Mouse (Mus musculus) thymus, postnatal 0 days (tissue): ENCODE data around the gene Hrg. TPM values are rescaled to one million over a fixed set of nuclear protein-coding genes. Genes with fewer than 3 reads are reported as not detected.
"Not testable (repeated sequence)": the region's sequence is repeated elsewhere in the genome, so short reads cannot be mapped to it uniquely, and the experiment has no call there.

ENCODE experiments used
- DNase-seq: peaks from one replicate; pipeline ENCODE4 v3.0.0-alpha.2; 2015; ENCODE audit warnings: low spot score
- polyA plus RNA-seq: library from polyadenylated mRNA; unstranded; fragments of >200 nt; fragmentation: Nextera tagmentation; extraction: Ambion mirVana; gene quantifications from 2 replicates; pipeline ENCODE4 v1.2.1, GENCODE M21; 2015

Gene Hrg
- not detected in 2 replicates for polyA plus RNA-seq

DNA sequence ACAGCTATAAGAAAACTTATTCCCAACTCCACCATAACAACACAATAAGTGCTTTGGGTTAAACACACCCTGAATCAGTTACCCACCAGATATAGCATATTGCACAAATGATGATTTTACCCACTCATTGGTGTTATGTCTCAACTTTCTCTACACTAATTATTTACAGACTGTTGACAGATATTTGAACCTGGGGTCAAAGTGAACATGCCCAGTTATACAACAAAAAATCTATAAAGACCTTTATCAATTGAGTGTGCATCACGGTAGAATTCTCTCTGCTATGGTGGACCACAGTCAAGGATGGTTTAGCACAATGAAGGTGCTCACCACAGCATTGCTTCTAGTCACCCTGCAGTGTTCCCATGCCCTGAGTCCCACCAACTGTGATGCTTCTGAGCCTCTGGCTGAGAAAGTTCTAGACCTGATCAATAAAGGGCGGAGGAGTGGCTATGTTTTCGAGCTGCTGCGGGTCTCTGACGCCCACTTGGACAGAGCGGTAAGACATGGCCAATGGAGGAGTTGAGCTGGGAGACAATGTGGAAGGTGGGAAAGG, at the start of gene Hrg:
Hrg (plus strand) TSS at position 233 of the 556 bp plus-strand sequence.
- DNase-seq: no peak

DNA sequence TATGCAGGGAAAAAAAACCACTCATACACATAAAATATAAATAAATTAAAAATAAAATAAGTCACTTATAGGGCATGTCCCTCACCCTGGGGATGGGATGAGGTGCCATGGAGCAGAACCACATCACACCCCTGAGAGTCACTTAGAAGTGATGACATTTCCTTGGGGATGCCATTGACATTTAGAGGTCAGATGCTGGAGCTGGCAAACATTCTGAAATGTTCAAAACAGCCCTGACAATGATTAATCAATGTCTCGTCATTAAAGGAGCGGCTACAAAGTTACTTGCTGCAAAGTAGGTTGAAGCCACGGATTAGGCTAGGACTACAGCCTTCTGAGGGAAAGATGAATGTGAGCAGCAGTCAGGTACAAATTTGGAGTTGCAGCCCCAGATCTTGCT, 49.5 kb upstream of the Hrg start:
- no peak for DNase-seq

DNA sequence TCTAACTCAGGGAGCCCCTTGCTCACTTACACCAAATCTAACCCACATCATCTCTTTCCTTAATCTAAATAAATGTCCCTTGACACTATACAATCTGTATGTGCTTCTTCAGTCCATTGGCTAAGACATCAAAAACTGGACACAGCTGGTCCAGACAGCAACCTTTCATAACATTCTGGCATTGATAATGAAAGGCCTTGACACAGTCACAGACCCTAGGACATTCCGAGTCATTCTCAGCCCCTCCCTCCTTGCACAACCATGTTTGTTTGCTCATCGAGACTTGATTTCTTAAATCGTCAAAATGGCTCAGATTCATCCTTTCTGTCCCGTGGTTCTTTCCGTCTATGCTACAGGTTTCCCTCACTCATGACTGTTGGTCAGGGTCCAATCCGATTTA, 41.6 kb upstream of the Hrg start:
- no peak for DNase-seq

DNA sequence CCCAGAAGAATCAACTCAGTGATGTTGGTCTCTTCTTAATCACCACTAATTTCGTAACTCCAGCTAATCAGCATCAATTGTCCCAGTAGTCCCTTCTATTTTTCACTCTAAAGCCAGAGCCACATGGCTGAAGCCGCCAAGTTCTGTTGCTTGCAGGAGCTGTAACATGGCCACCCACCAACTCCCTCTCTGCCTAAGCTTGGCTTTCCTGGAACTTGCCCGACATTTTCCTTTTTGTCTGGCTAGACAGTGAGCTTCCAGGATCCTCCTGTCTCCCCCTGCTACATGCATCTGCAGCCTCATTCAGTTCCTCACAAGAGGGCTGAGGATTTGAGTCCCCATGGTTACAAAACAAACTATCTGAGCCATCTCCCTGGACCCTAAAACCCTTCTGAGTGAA, 38.9 kb upstream of the Hrg start:
- DNase-seq: no peak

DNA sequence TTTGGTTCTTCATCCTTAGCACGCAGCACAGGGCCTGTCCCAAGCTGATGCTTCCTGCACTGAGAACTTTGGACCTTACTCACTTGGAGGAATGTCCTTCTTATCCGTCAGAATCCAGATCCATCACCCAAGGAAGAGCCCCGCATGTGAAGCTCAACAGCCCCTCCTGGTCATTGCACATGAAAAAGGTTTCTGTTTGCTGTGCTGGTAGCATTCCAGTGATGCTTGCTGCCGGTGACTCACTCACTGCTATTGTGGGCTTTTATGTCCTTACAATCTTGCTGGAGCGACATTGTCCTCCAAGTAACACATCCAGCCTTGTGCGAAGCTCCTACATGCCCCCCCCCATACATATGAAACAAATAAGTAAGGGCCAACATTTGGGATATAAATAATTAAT, 38.0 kb upstream of the Hrg start:
- DNase-seq: no peak

DNA sequence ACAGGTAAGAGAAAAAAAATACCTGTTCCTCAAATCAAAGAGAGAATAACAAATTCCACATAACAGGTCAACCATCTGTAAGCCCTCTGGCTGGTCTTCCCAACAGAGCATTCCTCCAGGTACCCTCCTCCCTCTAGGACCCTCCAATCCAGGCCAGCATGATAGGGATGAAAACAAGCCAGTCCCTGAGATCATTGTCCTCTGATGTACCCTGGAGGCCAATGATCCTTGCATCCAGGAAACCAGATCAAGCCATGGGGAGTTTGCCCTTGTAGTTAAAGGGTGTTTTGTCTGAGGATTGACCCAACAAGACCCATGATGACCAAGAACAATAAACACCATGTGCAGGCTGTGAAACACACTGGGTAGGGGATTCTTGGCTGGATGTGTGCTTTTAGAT, 36.6 kb upstream of the Hrg start:
- DNase-seq: no peak

DNA sequence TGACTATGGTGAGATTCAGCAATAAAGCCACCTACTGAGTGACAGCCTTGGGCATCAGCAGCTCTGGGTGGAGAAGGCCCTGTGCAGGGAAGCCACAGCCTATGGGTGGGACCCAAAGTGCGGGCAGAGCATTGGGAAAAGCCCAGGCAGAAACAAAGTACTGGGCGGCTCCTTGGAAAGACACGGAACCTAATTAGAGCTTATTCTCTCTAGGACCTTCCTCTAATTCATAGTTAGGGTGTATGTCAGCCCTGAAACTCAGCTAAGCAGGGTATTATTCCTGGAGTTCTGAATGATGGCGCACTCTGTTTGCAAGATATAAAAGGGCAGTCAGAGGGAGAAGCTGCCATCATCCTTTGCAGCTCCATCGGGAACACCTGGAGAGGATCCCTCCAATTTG, 32.8 kb upstream of the Hrg start, which contains the start of gene Fetub:
Fetub (plus strand) TSS at position 301 of the 400 bp plus-strand sequence.
- DNase-seq: no peak

DNA sequence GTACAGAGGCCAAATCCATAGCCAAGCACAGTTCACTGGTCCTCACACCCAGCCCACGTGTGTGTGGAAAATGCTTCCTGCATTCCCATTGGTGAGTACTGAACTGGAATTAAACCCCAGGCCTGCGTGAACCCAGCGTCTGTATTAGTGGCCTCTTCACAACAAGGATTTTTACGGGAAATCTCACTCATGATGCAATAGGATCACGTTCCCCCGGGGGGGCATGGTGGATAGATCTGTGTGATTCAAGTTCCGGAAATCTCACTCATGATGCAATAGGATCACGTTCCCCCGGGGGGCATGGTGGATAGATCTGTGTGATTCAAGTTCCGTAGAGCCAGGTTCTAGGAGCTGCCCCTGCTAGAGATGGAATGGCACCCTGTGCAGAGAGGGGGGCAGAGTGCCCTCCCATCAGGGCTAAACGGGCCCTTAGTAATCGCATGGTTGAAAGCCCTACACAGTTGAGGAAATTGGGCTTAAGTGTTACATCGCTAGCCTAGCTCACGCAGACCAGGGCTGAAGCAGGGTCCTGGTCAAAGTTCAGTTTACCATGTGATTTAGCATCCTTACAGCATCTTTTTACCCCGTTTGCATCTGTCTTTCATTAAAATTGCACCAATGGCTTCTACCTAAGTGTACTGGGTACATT, 32.1 kb upstream of the Hrg start:
- DNase-seq: no peak

DNA sequence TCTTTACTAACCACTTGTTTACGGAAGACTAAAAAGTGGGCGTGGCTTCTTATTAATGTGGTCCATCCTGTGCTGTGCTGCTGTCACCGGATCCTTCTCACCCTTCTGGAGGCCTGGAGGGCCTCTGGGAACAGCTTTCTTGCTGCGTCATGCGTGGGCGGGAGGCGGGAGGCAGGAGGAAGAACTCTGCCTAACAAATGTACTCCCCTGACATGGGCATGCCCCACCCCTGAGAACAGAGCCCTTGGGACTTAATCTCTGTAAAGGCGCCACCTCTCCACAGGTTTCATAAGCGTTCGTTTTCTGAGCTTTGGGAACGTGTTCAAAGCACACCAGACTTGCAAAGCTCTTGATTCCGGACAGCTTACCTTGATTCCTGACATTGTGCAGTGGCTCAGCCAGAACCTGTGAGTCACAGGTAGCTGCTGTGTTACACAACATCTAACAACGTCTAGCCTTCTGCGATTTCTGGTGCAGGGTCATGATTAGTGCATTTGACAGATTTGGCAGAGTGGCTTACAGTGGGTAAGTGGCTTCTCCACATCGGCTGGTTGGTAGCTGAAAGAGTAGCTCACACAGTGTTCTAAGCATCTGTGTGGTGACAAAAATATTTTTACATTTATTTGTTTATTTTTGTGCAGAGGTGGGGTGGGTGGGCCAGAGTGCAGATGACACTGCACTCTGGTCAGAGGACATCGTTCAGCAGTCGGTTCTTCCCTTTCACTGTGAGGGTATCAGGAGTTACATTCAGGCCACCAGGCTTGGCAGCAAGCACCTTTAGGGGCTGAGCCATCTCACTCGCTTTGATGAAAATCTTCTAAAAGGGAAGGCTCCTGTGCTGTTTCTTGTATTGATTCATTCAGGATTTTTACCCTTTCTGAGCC, 30.7 kb upstream of the Hrg start:
- DNase-seq: no peak

DNA sequence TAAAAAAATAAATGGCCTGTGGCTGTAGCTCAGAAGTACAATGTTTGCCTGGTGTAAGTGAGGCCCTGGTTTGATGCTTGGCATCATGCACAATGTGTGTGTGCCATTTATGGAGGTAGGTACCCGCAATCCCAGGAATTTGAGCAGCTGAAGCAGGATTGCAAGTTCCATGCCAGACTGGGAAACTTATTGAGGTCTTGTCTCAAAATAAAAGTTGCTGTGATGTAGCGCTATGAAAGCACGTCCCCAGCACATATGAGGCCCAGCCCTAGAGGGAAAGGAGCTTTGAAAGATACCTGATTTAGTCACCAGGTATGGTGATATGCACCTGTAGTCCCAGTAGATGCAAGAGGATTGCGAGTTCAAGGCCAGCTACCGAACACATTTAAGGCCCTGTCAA, 29.1 kb upstream of the Hrg start:
- no peak for DNase-seq

DNA sequence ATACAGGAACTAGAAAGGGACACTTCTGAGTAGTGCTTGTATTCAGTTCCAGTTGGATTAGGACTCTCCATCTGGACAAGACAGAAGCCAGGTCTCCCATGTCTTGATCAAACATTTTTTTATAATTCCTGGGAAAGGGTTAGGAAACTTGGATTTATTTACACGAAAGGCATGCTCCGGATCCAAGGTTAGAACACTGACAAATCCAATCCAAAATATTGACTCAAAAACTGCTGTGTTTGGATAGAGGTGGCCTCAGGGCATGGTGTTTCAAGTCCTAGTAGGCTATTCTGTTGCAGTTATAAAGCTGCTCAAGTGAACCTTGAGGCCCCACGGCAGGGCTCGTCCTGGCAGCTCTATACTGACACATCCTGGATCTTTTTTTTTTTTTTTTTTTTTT, 28.4 kb upstream of the Hrg start:
- DNase-seq: no peak

DNA sequence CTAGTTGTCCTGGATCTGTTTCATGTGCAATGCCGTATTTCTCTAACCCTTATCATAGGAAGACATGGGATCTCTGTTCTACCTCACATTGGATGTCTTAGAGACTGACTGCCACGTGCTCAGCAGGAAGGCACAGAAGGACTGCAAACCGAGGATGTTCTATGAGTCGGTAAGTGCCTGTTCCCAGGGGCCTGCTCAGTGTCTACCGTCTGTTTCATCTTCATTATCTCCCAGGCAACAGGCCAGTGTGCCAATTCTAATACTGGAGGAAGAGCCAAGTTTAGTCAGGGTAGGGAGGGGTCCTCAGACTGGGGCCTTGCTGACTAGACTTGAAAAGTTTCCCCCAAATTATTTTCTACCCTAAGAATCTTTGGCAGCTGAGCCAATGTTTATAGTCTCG, 21.3 kb upstream of the Hrg start:
- no peak for DNase-seq

DNA sequence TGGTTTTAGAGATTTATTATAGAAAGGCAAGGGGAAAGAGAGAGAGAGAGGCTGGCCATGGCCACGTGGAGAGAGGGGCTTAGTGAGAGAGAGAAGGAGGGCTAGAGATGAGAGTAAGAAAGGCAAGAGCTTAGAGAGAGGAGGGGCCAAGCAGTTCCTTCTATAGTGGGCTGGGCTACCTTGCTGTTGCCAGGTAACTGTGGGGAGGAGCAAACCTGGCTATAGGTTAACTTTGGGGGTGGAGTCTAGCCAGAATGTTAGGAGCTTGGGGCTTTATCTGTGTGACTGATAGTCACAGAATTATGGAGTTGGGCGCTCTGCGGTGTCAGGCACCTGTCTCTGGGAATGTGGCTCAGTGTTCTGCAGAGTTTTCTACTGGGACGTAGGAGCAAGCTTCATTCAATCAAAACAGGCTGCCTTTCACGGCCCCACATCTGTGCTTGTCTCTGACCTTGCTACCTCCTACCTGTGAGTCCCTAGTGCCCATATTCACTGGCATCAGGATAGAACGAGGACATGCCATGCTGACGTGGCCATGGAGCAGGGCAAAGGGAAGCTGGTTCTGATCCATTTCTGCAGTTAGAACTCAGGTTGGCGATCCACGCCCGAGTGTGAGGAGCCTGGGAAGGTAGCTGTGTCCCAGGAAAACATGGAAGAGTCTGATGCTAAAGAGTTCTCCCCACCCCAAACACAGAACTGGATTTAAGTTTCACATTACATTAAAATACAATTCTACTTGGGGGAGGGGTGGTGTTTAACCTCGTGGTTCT, 19.3 kb upstream of the Hrg start:
- no peak for DNase-seq

DNA sequence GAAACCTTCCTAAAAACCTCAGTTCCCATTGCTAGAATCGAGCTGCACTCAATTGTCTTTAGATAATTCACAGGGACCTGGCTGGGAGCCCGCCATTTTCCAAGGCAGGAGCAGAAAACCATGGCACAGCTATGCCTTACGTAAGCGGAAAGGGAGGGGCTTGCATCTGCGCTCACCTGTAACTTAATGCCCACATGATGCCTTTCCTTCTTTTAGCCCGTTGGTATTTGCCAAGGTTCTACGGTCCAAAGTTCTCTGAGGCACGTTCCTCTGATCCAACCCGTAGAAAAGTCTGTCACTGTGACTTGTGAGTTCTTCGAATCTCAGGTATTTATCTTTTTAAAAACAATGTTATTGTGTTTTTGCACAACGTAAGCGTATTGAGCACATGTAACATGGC, 13.2 kb upstream of the Hrg start:
- no peak for DNase-seq

DNA sequence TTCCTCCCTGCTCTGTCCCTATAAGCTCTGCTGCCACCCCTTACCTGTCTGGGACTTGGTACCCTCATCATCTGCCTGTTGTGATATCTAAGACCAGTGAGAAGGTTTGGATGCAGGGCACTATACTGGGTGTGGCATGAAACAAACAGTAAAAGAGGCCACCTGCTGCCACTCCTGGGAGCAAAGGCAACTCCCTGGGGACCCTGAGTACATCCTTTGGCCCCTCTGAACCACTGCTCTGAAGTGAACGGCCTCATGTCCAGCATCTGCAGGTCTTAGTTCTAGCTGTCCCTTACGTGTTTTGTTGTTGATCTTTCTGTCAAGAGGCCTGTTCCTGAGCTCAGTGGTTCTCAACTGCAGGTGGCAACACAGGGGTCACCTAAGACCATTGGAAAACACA, 12.3 kb upstream of the Hrg start:
- DNase-seq: no peak

DNA sequence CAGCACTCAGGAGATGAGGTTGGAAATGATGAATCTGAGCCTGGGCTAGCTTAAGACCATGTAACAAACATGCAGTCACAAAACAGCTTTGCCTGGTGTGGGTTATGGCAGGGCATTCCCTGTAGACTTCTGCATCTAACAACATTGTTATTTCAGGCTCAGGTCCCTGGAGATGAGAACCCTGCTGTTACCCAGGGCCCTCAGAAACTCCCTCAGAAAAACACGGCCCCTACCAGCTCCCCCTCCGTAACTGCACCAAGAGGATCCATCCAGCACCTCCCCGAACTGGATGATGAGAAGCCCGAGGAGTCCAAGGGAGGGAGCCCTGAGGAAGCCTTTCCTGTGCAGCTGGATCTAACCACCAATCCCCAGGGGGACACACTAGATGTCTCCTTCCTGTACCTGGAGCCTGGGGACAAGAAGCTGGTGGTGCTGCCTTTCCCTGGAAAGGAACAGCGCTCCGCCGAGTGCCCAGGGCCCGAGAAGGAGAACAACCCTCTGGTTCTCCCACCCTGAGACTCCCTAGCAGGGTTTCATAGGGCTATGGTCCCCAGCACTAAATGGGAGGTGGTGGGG, 11.7 kb upstream of the Hrg start:
- DNase-seq: no peak

DNA sequence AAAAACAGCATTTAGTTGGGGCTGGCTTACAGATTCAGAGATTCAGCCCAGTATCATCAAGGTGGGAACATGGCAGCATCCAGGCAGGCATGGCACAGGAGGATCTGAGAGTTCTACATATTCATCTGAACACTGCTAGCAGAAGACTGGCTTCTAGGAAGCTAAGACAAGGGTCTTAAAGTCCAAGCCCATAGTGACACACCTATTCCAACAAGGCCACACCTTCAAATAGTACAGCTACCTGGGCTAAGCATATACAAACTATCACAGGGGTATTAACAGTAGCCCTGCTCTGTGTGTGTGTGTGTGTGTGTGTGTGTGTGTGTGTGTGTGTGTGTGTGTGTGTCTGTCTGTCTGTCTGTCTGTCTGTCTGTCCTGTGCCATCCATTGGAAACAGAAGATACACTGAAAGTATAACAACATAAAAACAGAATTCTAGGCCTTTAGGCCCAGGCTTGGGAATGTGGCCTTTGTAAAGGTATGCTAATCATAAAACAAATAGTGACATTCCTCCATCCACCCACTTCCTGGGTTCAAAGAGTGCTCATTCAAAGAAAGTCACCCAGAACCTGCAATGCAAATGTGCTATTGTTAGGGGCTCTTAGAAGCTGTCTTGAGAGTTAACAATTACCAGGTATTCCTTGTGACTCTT, 8.9 kb upstream of the Hrg start:
- not testable (repeated sequence) for DNase-seq

DNA sequence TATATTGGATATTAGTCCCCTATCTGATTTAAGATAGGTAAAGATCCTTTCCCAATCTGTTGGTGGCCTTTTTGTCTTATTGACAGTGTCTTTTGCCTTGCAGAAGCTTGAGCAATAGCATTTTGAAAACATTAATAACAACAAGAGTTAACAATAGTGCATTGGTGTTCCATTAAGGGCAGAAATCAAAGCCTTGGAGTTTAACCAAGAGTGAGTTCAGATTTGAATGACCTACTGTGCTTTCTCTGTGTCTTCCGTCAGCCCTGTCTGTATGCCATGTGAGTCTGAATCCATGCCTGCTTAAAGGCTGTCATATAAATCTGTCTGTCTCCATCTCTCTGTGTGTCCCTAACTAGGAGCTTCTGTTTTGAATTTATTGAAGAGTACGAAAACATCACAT, 3.5 kb upstream of the Hrg start:
- DNase-seq: no peak

DNA sequence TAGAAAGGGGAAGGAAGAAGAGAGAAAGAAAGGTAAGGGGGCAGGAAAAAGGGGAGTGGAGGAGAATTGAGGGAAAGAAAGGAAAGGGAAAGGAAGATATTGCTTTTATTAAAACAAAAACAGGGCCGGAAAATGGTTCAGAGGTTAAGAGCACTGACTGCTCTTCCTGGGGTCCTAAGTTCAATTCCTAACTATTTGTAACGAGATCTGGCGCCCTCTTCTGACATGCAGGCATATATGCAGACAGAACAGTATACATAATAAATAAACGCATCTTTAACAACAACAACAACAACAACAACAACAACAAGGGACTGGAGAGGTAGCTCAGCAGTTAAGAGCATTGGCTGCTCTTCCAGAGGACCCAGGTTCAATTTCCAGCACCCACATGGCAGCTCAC, 2.2 kb downstream of the Hrg start:
- DNase-seq: no peak

DNA sequence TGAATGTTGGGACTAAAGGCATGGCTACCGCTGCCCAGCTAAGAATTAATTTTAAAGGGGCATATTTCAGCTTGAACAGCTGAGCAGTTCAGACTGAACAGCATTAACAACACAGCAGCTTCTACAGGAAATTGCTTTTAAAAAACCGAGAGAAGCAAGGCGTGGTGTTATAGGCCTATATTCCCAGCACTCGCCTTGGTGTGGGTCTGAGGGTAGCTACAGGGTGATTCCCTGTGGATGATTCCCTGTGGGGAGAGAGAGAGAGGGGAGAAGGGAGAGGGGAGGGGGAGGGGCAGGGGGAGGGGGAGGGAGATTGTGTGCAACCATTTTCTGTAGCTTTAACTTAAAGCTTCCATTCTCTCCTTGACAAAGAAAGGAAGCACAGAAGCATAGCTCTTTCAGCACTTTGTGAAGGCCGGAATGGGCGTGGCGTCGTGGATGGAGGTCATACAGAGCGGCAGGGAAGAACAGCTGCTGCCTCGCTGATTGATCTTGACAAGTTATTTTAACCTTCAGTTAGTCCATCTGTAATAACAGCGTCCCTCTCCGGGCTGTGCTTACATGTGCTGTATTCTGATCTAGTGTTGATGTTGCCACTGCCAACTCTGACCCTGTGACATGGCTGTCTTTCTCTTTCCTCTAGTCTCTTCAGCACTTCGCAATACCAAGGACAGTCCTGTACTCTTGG, 4.7 kb downstream of the Hrg start:
- no peak for DNase-seq
